ENCODE assay signal across 19 mouse cellular contexts in the genomic region with DNA sequence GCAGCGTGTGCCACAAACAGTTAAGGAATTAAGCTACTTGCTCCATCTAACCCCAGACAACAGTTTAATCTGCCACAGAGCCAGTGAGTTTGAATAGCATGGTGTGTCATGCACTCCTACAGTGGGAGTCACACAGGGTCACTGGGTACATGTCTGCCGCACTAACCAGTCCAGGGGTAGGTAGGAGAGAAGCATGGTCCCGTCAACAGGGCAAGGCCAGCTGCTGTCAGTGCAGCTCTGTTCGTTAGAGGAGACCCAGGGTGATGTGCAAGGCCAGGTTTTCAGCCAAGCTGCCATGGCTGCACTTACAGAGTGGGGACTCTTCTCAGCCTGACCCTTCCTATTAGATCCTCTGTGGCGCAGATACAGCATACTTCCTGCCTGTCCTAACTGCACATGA.
A peak's percentile ranks its signal among the peaks of the same experiment; 100 is the strongest.
DNase-seq lines count a peak whose midpoint lies in the region; ATAC-seq lines count a peak whose summit lies in the region.
"Had no signal": no experiment of that assay in that cellular context is flagged by ENCODE, and none has a peak within 500 bp of the region (broad histone marks: within the 10 kb centered on the region; RNA-seq: fewer than 3 reads in every experiment).

No protein-coding gene starts in this region.

- no peak overlapping the region for H3K4me2 ChIP-seq in kidney, embryonic 14.5 days (replicated peaks; ENCODE audit: low read depth, low read length)
- H3K4me2 ChIP-seq in embryonic facial prominence, embryonic 12.5 days (replicated peaks) = no peak overlapping the region
- H3K4me2 ChIP-seq in hindbrain, embryonic 13.5 days = no peak overlapping the region
- H3K4me2 ChIP-seq: liver, embryonic 12.5 days; midbrain, embryonic 12.5 days; neural tube, embryonic 13.5 days; stomach, embryonic 15.5 days had no signal

- H3K9me3 ChIP-seq in heart, embryonic 10.5 days = no peaks in the 10 kb centered on the region
- no peaks in the 10 kb centered on the region for H3K9me3 ChIP-seq in kidney, embryonic 14.5 days (ENCODE audit: control insufficient read depth, low read length)
- no peaks in the 10 kb centered on the region for H3K9me3 ChIP-seq in embryonic facial prominence, embryonic 12.5 days
- H3K9me3 ChIP-seq in limb, embryonic 10.5 days (replicated peaks) = no peaks in the 10 kb centered on the region
- no peaks in the 10 kb centered on the region for H3K9me3 ChIP-seq in hindbrain, embryonic 13.5 days
- H3K9me3 ChIP-seq: G1E; liver, embryonic 12.5 days; midbrain, embryonic 12.5 days; neural tube, embryonic 13.5 days; stomach, embryonic 15.5 days had no signal

- H3K9ac ChIP-seq in kidney, embryonic 14.5 days (ENCODE audit: low read depth, low read length) = no peak overlapping the region; the same call in 1 of the 2 replicates
- no peak overlapping the region for H3K9ac ChIP-seq in embryonic facial prominence, embryonic 12.5 days
- H3K9ac ChIP-seq in hindbrain, embryonic 13.5 days = no peak overlapping the region
- H3K9ac ChIP-seq: liver, postnatal 0 days; midbrain, embryonic 12.5 days; neural tube, embryonic 13.5 days; stomach, embryonic 15.5 days had no signal

- peak; percentile 46 for ATAC-seq in kidney, embryonic 14.5 days (ENCODE audit: low FRiP score, low TSS enrichment)
- no peak for ATAC-seq in embryonic facial prominence, embryonic 12.5 days (ENCODE audit: insufficient number of reproducible peaks, insufficient read depth, low FRiP score, low TSS enrichment)
- ATAC-seq in hindbrain, embryonic 13.5 days (ENCODE audit: low FRiP score) = no peak
- ATAC-seq: forebrain, embryonic 16.5 days; liver, embryonic 12.5 days had no signal

- no peak overlapping the region for H3K4me3 ChIP-seq in heart, embryonic 10.5 days
- no peak overlapping the region for H3K4me3 ChIP-seq in kidney, embryonic 14.5 days (ENCODE audit: low read length)
- no peak overlapping the region for H3K4me3 ChIP-seq in embryonic facial prominence, embryonic 12.5 days
- no peak overlapping the region for H3K4me3 ChIP-seq in limb, embryonic 10.5 days
- no peak overlapping the region for H3K4me3 ChIP-seq in hindbrain, embryonic 13.5 days
- H3K4me3 ChIP-seq: gastrocnemius, adult 2 months; liver, embryonic 12.5 days; midbrain, embryonic 12.5 days; neural tube, embryonic 13.5 days; stomach, embryonic 15.5 days had no signal

- H3K36me3 ChIP-seq in heart, embryonic 10.5 days = no peaks in the 10 kb centered on the region
- no peaks in the 10 kb centered on the region for H3K36me3 ChIP-seq in kidney, embryonic 14.5 days (ENCODE audit: control insufficient read depth, insufficient read depth, low read length)
- H3K36me3 ChIP-seq in embryonic facial prominence, embryonic 12.5 days = no peaks in the 10 kb centered on the region
- no peaks in the 10 kb centered on the region for H3K36me3 ChIP-seq in limb, embryonic 10.5 days
- H3K36me3 ChIP-seq in hindbrain, embryonic 13.5 days = no peaks in the 10 kb centered on the region
- H3K36me3 ChIP-seq: midbrain, embryonic 12.5 days; neural tube, embryonic 13.5 days; stomach, embryonic 15.5 days had no signal

- WGBS in heart, embryonic 10.5 days = 75% methylated on average over 5 of the region's 5 CpGs
- 60% methylated on average over 5 of the region's 5 CpGs for WGBS in kidney, embryonic 14.5 days
- WGBS in embryonic facial prominence, embryonic 12.5 days = 63% methylated on average over 5 of the region's 5 CpGs
- WGBS in limb, embryonic 10.5 days = 67% methylated on average over 5 of the region's 5 CpGs
- 78% methylated on average over 5 of the region's 5 CpGs for WGBS in hindbrain, embryonic 13.5 days

- 0 out of 2 replicates have a peak overlapping the region, but pooled peaks have one; percentile 57 for H3K27ac ChIP-seq in heart, embryonic 10.5 days
- H3K27ac ChIP-seq in kidney, embryonic 14.5 days (ENCODE audit: low read depth, low read length) = no peak overlapping the region
- 0 out of 2 replicates have a peak overlapping the region, but pooled peaks have one; percentile 31 for H3K27ac ChIP-seq in embryonic facial prominence, embryonic 12.5 days
- H3K27ac ChIP-seq in limb, embryonic 10.5 days = peak overlapping the region; percentile 77
- H3K27ac ChIP-seq in hindbrain, embryonic 13.5 days = no peak overlapping the region
- H3K27ac ChIP-seq: gastrocnemius, adult 2 months; liver, embryonic 12.5 days; midbrain, embryonic 12.5 days; neural tube, embryonic 13.5 days; stomach, embryonic 15.5 days had no signal

- H3K27me3 ChIP-seq in heart, embryonic 10.5 days (ENCODE audit: insufficient read depth, poor library complexity, severe bottlenecking) = no peaks in the 10 kb centered on the region
- H3K27me3 ChIP-seq in kidney, embryonic 14.5 days (ENCODE audit: control insufficient read depth, insufficient read depth, low read length) = no peaks in the 10 kb centered on the region
- H3K27me3 ChIP-seq in embryonic facial prominence, embryonic 12.5 days = no peaks in the 10 kb centered on the region
- H3K27me3 ChIP-seq in limb, embryonic 10.5 days (ENCODE audit: low read depth, poor library complexity, severe bottlenecking) = no peaks in the 10 kb centered on the region
- no peaks in the 10 kb centered on the region for H3K27me3 ChIP-seq in hindbrain, embryonic 13.5 days
- H3K27me3 ChIP-seq: liver, embryonic 12.5 days; midbrain, embryonic 12.5 days; neural tube, embryonic 13.5 days; stomach, embryonic 15.5 days had no signal

- DNase-seq in heart, embryonic 10.5 days (ENCODE audit: low spot score) = no peak
- DNase-seq in heart, adult 11 months = no peak
- DNase-seq in kidney, postnatal 25 days = no peak
- no peak for DNase-seq in limb, embryonic 10.5 days (ENCODE audit: low spot score)
- no peak for DNase-seq in ovary, postnatal 36 days (ENCODE audit: low spot score)
- DNase-seq: adrenal gland, adult 8-10 months; cerebellum, adult 2 months; liver, postnatal 0 days; thymus, postnatal 14 days had no signal

- H3K4me1 ChIP-seq in heart, embryonic 10.5 days = peaks cover 39% of the 10 kb centered on the region
- H3K4me1 ChIP-seq in kidney, embryonic 14.5 days (ENCODE audit: control insufficient read depth, insufficient read depth, low read length) = 0 out of 2 replicates have a peak, but pooled peaks cover 10% of the 10 kb centered on the region
- peaks cover 18% of the 10 kb centered on the region for H3K4me1 ChIP-seq in embryonic facial prominence, embryonic 12.5 days
- H3K4me1 ChIP-seq in limb, embryonic 10.5 days = peaks cover 43% of the 10 kb centered on the region
- no peaks in the 10 kb centered on the region for H3K4me1 ChIP-seq in hindbrain, embryonic 13.5 days (replicated peaks)
- H3K4me1 ChIP-seq: midbrain, embryonic 12.5 days; neural tube, embryonic 13.5 days; stomach, embryonic 15.5 days had no signal

Comparison
In these comparisons a context has a peak if more than half of its experiments do, and no peak if none do; other contexts are left out.
1. H3K27ac ChIP-seq: peak in heart, embryonic 10.5 days (single experiment), embryonic facial prominence, embryonic 12.5 days (single experiment) and limb, embryonic 10.5 days (single experiment); none in kidney, embryonic 14.5 days (single experiment) and hindbrain, embryonic 13.5 days (single experiment).